Mouse (Mus musculus) kidney, adult 2 months (tissue): ENCODE measurements around the gene Prkn. TPM values are rescaled to one million over a fixed set of nuclear protein-coding genes. Genes with fewer than 3 reads are reported as not detected.

ENCODE experiments used
- DNase-seq: peaks from one replicate; pipeline ENCODE4 v3.0.0; 2021
- H3K27ac ChIP-seq: fragments of 200-500 bp; 2 replicates; pipeline ENCODE4 v1.5.1; 2012; ENCODE audit warnings: low read depth, low read length, control low read depth, inconsistent platforms; ENCODE audit not compliant: insufficient read depth
- H3K27me3 ChIP-seq: fragments of 200-500 bp; replicated peaks from 2 replicates; pipeline ENCODE4 v1.6.1; 2012; ENCODE audit warnings: mild to moderate bottlenecking, moderate library complexity, low read length, inconsistent platforms; ENCODE audit not compliant: control insufficient read depth, insufficient read depth
- H3K36me3 ChIP-seq: fragments of 200-500 bp; 2 replicates; pipeline ENCODE4 v1.6.1; 2012; ENCODE audit warnings: mild to moderate bottlenecking, moderate library complexity, low read length, inconsistent platforms; ENCODE audit not compliant: control insufficient read depth, insufficient read depth
- H3K4me1 ChIP-seq: fragments of 200-500 bp; 2 replicates; pipeline ENCODE4 v1.6.1; 2011; ENCODE audit warnings: low read length; ENCODE audit not compliant: control insufficient read depth, insufficient read depth
- H3K4me3 ChIP-seq: fragments of 200-500 bp; 2 replicates; pipeline ENCODE4 v1.5.1; 2011; ENCODE audit warnings: mild to moderate bottlenecking, low read depth, low read length, control low read depth; ENCODE audit not compliant: insufficient read depth
- CTCF ChIP-seq: fragments of 200-500 bp; conservative IDR thresholded peaks from 2 replicates; pipeline ENCODE4 v1.5.1; 2011; ENCODE audit warnings: low read depth, mild to moderate bottlenecking, control low read depth, low read length, moderate library complexity, mixed read lengths; ENCODE audit not compliant: insufficient read depth, insufficient read length
- POLR2A ChIP-seq: fragments of 200-500 bp; IDR thresholded peaks from one replicate; pipeline ENCODE4 v1.6.1; 2011; ENCODE audit warnings: low read depth, low read length, control low read depth
- WGBS: fragments of 180-500 bp; shearing (Covaris S2); methylation state at CpG from one replicate; pipeline ENCODE4 v1.1.7; 2018; 5-methylcytosine and 5-hydroxymethylcytosine counted together
- polyA plus RNA-seq: library from polyadenylated mRNA; depleted of rRNA; stranded (reverse); fragments of >200 nt; gene quantifications from 2 replicates; pipeline ENCODE4 v1.2.3, GENCODE M21; 2012

Gene Prkn
- polyA plus RNA-seq, 1 experiment, result 6.1 TPM

DNA sequence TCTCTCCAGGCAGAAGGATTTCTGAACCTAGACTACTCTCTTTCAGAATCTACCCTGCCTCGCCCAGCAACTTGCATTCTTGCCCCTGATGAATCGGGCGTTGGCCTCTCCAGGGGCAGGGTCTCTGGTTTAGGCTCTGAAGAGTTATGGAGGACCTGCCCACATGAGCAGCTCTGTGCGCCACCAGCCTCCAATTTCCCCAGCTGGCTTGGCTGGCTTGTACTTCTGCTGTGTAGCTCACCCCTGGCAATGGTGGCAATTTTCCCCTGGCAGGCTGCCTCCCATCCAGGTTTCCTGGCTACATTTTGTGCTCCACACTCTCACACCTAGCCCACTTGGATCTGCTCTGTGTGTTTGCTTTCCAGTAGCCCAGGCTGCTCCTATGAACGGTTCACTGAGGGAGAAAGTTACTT lies 1205.7 kb downstream of the Prkn start:
- WGBS, result 81% methylated on average over 5 of the region's 5 CpGs
- no peaks in the 10 kb centered on the region for H3K4me1 ChIP-seq
- DNase-seq, result no peak
- H3K27me3 ChIP-seq, result no peaks in the 10 kb centered on the region
- H3K4me3 ChIP-seq, result no peak overlapping the region
- no peaks in the 10 kb centered on the region for H3K36me3 ChIP-seq
- TF ChIP-seq POLR2A (no peak), CTCF (no peak)
- no peak overlapping the region for H3K27ac ChIP-seq

DNA sequence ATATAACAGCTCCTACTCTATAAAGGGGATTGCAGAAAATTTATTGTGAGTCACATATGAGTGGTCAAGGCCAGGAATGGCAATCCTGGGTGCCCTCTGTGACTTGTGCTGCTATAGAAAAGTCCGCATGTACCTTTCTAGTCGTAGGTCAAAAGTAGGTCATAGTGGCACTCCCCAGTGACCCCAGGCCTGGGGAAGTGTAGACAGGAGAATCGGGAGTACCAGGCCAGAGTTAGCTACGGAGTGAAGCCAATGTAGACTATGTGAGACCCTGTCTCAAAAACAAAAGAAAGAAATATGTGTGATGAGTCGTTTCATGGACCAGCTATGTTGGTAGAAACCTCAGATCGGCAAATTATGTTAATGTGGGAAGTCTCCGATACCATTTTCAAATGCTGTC lies 1206.8 kb downstream of the Prkn start:
- Histone ChIP-seq H3K4me3 (no peak overlapping the region), H3K36me3 (no peaks in the 10 kb centered on the region), H3K4me1 (no peaks in the 10 kb centered on the region), H3K27me3 (no peaks in the 10 kb centered on the region), H3K27ac (no peak overlapping the region)
- WGBS, result 81% methylated on average over 7 of the region's 7 CpGs
- no peak for TF ChIP-seq POLR2A
- TF ChIP-seq CTCF, result no peak
- DNase-seq, result no peak

DNA sequence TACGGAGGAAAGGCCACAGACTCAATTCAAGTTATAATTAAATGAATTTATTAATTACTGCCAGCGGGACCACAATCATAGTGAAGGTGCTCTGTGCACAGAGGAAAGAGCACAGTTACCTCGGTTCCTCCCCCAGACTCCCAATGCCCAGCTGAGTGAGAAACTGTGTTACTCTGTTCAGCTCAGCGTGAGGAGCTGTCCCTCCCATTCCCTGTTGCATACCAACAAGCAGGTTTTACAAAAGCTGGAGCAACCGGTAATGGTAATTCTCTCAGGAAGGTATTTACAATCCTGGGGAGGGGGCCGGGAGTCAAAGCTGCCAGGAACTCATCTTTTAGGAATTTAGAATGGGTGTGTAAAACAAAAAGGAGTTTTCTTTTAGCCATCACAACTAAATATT lies 1207.3 kb downstream of the Prkn start:
- DNase-seq, result no peak
- TF ChIP-seq POLR2A (no peak), CTCF (no peak)
- no peak overlapping the region for H3K27ac ChIP-seq
- no peaks in the 10 kb centered on the region for H3K4me1 ChIP-seq
- H3K4me3 ChIP-seq, result no peak overlapping the region
- WGBS, result 43% methylated on average over 6 of the region's 6 CpGs
- H3K36me3 ChIP-seq, result no peaks in the 10 kb centered on the region
- no peaks in the 10 kb centered on the region for H3K27me3 ChIP-seq

DNA sequence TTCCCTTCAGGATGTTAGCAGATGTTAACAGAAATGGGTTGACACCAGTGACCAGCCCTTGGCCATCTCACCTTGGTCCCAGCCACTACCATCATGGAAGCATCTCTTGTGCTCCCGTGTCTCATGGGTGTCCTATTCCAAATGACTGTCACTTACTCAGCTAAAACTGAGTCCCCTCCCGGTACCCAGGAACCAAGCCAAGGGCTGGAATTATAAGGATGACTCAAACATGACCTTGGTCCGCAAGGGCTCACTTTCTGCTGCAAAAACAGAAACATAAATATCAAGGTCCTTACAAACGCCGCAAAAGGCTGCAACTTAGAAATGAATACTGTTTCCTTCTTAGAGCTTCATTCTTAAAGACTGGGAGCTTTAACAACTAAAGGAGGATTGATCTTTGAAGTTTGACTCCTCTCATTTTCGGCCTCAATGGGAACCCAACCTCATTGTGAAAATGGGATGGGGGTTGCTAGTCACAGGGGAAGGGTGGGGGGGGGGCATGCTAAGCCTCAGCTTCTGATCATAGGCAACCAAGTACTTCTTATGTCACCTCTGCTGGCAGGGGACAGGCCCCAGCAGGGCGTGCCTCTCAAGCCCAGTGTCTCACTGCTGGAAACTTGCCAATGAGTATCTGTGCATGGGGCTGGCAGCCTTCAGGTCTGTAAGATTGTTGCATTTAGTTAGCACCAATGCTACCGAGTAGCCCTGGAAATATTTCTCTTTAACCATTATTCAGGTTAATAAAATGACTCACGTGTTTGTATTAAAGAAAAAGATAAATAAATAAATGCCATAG lies 1208.7 kb downstream of the Prkn start:
- Histone ChIP-seq H3K4me3 (no peak overlapping the region), H3K36me3 (no peaks in the 10 kb centered on the region), H3K27me3 (no peaks in the 10 kb centered on the region), H3K27ac (no peak overlapping the region), H3K4me1 (no peaks in the 10 kb centered on the region)
- no peak for DNase-seq
- TF ChIP-seq POLR2A (no peak), CTCF (no peak)
- WGBS, result 74% methylated on average over 9 of the region's 9 CpGs

DNA sequence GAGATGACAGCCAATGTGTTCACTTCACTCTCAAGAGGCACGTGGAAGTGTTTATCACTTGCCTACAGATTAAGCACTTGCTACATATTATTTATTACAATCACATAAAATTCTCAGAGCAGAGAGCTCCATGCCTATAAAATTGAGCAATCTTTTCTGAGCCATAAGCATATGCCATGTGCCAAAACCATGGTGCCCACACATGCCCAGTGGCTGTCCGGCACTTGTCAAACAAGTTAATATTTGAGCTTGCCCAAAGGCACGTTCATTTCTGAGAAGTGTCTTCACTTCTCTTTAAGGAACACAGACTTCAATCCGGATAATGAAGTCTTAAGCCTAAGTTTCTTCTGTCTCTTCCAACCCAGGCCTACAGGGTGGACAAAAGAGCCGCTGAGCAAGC lies 1210.1 kb downstream of the Prkn start:
- Histone ChIP-seq H3K27me3 (no peaks in the 10 kb centered on the region), H3K27ac (no peak overlapping the region), H3K4me3 (no peak overlapping the region), H3K4me1 (no peaks in the 10 kb centered on the region), H3K36me3 (no peaks in the 10 kb centered on the region)
- TF ChIP-seq CTCF (no peak), POLR2A (no peak)
- peak; percentile 27 for DNase-seq
- whole genome bisulfite sequencing, result 71% methylated on average over 5 of the region's 5 CpGs

DNA sequence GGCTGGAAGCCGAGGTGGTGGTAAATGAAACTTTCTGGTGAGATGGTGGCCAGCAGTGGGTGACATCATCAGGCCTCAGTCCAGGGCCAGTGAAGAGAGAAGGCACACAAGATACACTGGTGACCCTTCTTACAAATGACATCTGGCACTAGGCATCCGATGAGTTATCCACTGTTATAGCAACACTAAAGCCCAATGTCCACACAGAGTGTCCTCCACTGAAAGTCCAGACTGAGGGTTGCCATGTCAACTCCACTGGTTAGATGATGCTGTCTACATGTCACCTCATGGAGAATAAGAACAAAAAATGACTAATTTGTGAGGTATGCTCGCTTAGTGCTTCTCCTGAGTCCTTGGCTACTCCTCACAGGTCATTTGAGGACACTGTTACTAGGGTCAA lies 1210.8 kb downstream of the Prkn start:
- no peak overlapping the region for H3K4me3 ChIP-seq
- H3K36me3 ChIP-seq, result no peaks in the 10 kb centered on the region
- H3K4me1 ChIP-seq, result no peaks in the 10 kb centered on the region
- no peak for TF ChIP-seq CTCF
- TF ChIP-seq POLR2A, result no peak
- WGBS, result 68% methylated on average over 3 of the region's 3 CpGs
- no peaks in the 10 kb centered on the region for H3K27me3 ChIP-seq
- DNase-seq, result no peak
- H3K27ac ChIP-seq, result no peak overlapping the region

DNA sequence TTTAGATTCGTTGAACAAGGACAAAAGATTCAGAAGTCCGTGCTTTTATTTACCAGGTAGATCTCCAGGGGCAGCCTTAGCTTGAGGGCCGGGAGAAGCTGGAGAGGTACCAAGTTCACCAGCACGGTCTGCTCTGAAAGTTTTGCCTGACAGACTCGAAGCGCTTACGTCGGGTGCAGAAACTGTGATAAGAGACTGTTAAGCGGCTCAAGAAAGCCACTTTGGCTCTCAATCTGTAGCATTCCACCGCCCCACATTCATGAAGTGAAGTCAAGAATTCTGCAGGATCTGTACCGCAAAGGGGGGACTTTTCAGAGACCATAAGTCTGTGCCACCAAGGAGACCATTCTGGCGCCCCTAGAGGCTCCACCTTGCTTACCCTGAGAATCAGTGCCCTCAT lies 1212.5 kb downstream of the Prkn start:
- H3K27me3 ChIP-seq, result no peaks in the 10 kb centered on the region
- no peaks in the 10 kb centered on the region for H3K4me1 ChIP-seq
- H3K4me3 ChIP-seq, result no peak overlapping the region
- no peaks in the 10 kb centered on the region for H3K36me3 ChIP-seq
- no peak overlapping the region for H3K27ac ChIP-seq
- no peak for DNase-seq
- TF ChIP-seq POLR2A, result no peak
- no peak for TF ChIP-seq CTCF
- WGBS, result 92% methylated on average over 12 of the region's 12 CpGs

DNA sequence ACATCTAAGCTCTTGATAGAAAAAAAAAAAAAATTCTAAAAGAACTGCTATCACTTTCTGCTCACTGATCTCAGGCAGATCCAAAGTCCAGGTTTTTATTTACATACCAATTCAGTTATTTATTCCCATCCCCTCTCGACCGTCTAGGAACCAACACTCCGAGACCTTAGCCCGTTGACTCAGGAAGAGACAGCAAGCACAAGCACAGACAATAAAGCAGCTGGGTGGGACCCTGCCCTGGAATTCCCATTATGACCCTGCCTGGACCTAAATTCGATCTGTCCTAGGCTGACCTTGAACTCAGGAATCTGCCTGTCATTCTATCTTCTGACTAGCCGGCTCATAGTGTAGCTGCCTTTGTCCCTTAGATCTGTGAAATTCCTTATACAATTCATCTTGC lies 1218.9 kb downstream of the Prkn start:
- DNase-seq, result no peak
- Histone ChIP-seq H3K27me3 (no peaks in the 10 kb centered on the region), H3K36me3 (no peaks in the 10 kb centered on the region), H3K27ac (no peak overlapping the region), H3K4me1 (no peaks in the 10 kb centered on the region), H3K4me3 (no peak overlapping the region)
- WGBS, result 77% methylated on average over 6 of the region's 6 CpGs
- TF ChIP-seq POLR2A (no peak), CTCF (no peak)
